Mouse (Mus musculus): ENCODE measurements around the gene Kcnh7.

- TF ChIP-seq HCFC1 (IDR thresholded peaks at IDR 0.05; ENCODE audit: borderline replicate concordance, insufficient read depth, low read length) (no peak), ZNF384 (IDR thresholded peaks at IDR 0.05; ENCODE audit: low read depth, low read length) (no peak)
These were observed 453.4 kb downstream of the Kcnh7 start for GRCm38 (mm10) chr2:62730671-62731070.

Data from ES-E14 (cell line).